Mouse (Mus musculus): ENCODE data around the gene Atp9a. TPM values are rescaled to one million over a fixed set of nuclear protein-coding genes. Genes with fewer than 3 reads are reported as not detected.

The Atp9a gene
- total RNA-seq, 2 experiments from 2014 or later: 390 to 450 TPM

DNA sequence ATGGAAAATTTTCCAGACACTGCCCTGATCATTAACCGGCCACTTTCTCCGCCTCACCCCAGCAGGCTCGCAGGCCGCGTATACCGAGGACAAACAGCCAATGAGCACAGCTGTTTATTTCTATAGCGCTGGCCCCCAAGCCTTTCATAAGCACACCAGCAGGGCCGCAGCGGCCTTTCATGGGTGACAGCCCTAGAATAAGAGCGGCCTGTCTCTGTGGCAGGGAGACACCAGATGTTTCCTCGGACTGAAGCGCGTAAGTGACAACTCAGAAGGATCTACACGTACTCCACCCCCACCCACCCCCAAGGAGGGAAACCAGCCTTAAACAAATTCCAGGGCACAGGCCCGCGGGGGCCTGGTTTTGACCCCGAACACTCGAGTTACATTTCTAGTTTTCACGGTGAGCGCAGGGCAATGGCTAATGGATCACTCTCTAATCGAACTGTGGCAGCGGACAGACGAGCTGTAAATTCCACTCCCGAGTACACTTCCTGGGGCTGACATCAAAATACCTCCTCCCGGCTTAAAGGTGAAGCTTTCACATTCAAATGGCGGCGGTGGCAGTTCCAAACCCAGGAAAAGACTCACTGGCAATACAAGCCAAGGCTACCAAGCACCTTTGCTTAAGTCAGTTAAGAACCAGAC lies 47.7 kb downstream of the Atp9a start:
- intact Hi-C loops (cut with DNase I): loop anchor here (5.0 kb wide), 1 partner anchor 48 kb away; the partner anchor contains the start of gene Atp9a
- no peak for DNase-seq (ENCODE audit: low spot score in 2 of 2)

DNA sequence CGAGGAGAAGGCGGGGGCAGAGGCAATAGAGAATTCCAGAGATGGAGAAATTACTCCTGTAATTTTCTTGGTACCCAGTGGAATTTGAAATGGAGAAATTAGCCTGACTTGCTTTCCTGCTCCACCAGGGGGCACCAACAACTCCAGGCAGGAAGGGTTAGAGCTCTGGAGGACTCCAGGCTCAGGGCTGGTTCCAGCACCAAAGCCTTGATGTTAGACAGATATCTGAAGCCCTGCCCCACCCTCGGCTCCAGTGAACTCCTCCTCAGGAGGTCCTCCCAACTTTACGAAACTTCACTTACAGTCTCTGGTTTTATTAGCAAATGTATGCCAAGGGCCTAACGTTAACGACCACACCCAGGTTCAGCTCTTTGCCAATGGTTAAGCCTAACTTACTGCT lies 50.4 kb downstream of the Atp9a start:
- peak; percentile 56 to 61 for DNase-seq (ENCODE audit: low spot score in 2 of 2)
- intact Hi-C loops (cut with DNase I): loop anchor here (5.0 kb wide), 1 partner anchor 51 kb away; the partner anchor contains the start of gene Atp9a

DNA sequence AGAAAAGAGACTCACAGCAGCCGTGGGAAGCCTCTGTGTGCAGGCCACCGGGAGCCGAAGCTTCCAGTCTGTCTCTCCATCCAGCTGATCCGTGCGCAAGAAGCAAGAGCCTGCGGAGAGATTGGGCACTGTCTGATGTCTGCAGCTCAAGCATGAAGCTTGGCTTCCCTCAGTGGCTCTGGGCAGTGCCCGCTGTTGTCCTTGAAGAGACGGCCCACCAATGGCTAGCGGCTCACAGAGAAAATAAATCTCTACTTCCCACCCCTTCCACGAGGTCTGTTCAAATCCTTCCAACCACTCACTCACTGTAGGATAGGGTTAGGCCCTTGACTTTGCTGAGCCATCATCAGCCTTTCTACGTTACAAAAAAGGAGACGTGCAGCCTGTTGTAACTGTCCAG lies 54.9 kb downstream of the Atp9a start:
- intact Hi-C loops (cut with DNase I): no loop called here
- no peak for DNase-seq (ENCODE audit: low spot score in 2 of 2)

DNA sequence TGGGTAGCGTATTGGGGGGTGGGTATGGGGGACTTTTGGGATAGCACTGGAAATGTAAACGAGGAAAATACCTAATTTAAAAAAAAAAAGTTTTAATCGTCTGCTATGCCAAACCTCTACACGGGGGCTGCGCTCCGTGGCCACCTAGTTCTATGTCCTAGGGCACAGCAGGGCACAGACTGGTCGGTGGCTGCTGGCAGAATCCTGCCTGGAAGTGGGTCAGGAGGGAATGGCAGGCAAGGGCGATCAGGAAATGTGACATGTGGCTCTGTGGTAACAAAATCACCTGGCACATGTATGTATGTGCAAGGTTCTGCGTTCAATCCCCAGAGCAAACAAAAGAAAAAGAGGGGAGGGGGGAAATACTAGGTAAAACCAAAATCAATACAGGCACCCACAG lies 56.3 kb downstream of the Atp9a start:
- DNase-seq (ENCODE audit: low spot score in 2 of 2): no peak
- intact Hi-C loops (cut with DNase I): no loop called here

DNA sequence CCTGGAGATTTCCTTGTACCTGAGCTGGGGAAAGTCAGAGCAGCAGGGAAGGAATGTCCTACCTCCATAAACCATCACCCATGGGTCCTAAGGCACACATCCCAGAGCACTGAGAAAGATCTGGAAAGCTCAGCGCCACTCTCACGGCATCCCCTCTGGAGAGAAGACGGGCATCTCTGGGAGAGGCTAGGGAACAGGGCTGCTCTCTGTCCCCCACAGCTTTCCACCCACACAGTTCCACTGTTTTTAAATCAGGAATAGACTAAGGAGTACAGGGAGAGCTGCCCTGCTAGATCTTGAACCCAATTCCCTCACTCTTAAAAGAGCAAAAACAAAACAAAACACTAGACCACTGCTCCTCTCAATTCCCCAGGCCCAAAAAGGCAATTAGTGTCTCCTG lies 57.5 kb downstream of the Atp9a start:
- intact Hi-C loops (cut with DNase I): no loop called here
- DNase-seq (ENCODE audit: low spot score in 2 of 2): no peak

DNA sequence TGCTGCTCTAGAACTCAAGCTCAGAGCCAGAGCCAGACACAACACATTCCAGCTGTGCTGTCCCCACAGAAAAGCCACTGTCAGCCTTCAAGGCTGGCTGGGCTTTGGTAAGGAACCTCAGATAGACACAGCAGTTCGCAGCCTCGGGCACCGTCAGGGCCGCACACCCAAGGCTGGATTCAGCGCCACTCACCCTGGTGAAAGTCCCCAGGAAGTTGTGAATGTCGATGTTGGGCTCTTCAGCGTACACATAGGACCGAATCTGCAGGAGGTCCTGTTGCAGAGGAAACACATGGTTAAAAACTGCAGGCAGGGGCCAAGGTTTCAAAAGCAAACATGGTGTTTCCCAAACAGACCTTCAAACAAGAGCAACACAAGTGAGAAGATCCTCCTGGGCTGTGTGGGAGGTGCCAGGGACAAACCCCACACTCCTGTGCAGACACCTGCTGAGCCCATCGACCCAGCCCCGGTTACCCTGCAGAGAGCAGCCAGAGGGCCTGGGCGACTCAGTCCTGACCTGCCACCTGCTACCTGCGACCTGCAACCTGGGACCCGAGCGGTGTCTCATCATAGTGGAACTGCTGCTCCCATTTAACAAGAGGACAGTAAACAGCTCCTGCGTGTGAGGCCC lies 58.6 kb downstream of the Atp9a start:
- no peak for DNase-seq (ENCODE audit: low spot score in 2 of 2)

DNA sequence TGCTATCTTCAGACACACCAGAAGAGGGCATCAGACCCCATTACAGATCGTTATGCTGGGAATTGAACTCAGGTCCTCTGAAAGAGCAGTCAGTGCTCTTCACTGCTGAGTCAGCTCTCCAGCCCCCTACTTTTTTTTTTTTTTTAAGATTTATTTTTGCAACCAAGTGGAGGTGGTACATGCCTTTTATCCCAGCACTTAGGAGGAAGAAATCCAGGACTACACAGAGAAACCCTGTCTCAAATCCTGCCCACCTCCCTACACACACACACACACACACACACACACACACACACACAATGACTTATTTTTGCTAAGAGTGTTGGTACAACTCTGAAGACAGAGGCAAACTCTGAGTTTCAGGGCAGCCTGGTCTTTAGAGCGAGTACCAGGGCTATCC lies 59.5 kb downstream of the Atp9a start:
- DNase-seq (ENCODE audit: low spot score in 2 of 2): no peak
- intact Hi-C loops (cut with DNase I): no loop called here

More for the DNA sequence above, 58.6 kb downstream of the Atp9a start:
- intact Hi-C loops (cut with DNase I): no loop called here

DNA sequence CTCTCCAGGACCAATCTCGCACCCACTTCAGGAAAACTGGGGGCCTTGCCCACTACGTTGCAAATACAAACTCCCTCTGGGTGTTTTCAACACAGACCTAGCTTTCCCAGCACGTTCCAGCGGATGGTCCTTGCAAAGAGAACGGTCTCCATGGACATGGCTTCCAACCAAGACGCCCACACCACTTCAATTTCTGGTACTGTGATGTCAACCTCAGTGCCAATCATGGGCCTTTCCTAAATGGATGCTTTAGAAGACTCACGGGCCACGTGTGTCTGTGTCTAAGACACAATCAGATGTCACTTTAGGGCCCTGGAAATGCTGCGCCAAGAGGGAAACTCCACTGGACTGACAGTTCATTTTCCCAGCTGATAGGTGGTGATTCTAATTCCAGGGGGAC lies 60.7 kb downstream of the Atp9a start:
- intact Hi-C loops (cut with DNase I): no loop called here
- no peak for DNase-seq (ENCODE audit: low spot score in 2 of 2)

DNA sequence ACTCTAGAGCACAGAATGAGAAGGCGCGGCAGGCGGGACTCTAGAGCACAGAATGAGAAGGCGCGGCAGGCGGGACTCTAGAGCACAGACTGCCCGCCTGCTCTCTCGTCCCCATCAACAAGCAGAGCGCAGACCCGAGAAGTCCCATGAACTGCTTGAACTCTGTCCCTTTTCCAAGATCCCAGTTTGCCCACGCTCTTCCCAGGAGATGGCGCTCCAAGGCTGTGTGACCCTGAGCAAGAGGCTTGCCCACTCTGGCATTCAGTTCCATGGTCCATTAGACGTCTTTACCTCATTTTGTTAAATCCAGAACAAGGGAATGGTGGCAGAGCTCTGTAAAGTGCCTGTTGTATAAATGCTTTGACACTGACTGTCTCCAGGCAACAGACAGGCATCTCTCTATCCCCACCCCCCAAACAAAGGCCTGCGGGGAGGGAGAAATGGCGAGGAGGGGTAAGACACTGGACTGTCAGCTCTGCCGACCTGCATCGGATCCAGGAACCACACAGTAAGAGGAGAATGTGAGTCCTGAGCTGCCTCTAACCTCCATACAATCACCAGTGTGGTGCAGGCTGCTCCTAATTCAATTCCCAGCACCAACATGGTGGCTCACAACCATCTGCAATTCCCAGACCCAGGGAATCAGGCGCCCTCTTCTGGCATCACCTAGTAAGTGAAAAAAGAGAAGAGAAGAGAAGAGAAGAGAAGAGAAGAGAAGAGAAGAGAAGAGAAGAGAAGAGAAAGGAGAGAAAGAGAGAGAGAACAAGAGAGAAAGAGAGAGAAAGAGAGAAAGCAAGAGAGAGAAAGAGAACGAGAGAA lies 62.6 kb downstream of the Atp9a start:
- intact Hi-C loops (cut with DNase I): no loop called here
- DNase-seq (ENCODE audit: low spot score in 2 of 2): no peak

DNA sequence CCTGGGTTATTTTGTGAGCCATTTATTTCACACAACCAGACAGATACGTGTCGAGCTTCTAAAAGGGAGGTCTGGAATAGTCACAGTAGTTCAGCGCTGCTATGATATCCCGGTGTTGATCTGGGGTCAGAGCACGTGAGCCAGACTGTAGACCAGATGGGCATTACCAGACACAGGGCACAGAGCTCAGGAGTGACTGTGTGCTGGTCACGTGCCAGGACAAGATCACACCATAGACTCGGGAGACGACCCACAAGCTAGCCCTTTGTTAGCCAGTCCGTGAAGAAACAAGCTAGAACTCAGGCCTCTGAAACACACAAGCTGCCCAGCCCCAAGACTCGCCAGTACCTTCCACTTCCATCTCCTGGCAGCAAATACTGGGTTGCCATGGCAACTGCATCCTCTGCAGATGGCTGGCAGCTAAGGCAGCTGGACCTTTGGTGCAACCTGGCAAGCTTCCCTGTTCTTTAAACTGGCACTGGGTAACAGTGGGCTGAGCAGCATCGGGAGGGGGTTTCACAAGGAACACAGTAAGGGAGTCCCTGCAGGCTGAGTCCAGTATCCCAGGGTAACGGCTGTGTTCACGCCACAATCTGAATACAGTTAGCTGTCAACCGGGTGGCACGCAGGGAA lies 63.4 kb downstream of the Atp9a start:
- peak; percentile 70 to 77 for DNase-seq (ENCODE audit: low spot score in 2 of 2)
- intact Hi-C loops (cut with DNase I): no loop called here

DNA sequence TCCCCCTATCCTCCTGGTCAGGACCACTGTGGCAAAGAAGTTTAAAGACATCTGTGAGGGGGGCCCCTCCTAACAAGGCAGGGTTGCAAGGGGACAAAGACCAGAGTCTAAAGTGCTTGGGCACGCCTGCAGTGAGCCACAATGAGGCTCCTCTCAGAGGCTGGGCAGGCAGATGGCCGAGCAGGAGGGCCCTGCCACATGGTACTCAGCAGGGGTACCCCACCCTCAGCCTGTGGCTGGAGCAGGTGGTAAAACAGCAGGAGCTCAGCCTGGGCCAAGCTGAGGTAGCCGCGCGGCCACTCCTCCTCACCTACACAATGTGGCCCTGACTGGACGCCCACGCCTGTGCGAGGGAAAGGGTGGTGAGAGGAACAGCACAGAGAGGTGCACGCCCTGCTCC lies 64.6 kb downstream of the Atp9a start:
- intact Hi-C loops (cut with DNase I): no loop called here
- DNase-seq (ENCODE audit: low spot score in 2 of 2): no peak

DNA sequence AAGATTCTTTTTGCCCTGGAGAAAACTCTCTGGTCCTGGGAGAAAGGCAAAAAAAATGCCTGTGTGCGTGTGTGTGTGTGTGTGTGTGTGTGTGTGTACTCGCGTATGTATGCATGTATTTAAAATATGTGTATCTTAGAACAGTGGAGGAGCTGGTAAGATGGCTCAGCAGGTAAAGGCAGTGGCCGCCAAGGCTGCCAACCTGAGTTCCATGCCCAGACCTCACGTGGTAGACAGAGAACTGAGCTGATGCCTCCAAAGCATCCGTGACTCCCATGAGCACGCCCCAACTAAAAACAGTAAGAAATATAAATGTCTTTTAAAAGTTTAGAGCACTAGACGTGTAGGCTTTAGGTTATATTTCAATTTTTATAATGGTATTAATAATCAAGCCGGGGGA lies 70.5 kb downstream of the Atp9a start:
- intact Hi-C loops (cut with DNase I): no loop called here
- DNase-seq (ENCODE audit: low spot score in 2 of 2): no peak

DNA sequence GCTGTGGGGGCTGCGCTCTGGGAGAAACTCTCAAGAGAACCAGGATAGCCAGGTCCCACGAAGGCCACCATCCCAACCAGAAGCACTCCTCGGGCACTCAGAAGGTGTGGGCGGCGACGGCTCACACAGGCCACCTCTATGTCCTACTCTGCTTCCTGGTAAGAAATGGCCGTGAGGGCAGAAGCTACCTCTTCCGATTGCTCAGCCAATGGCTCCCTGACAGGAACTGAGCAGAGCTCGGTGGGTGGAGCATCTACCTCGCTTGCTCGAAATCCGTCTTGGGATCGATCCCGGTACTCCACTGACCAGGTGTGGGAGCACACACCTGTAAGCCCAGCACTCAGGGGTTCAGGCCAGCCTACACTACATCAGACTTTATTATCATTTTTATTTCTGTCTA lies 72.0 kb downstream of the Atp9a start:
- no peak for DNase-seq (ENCODE audit: low spot score in 2 of 2)
- intact Hi-C loops (cut with DNase I): no loop called here

DNA sequence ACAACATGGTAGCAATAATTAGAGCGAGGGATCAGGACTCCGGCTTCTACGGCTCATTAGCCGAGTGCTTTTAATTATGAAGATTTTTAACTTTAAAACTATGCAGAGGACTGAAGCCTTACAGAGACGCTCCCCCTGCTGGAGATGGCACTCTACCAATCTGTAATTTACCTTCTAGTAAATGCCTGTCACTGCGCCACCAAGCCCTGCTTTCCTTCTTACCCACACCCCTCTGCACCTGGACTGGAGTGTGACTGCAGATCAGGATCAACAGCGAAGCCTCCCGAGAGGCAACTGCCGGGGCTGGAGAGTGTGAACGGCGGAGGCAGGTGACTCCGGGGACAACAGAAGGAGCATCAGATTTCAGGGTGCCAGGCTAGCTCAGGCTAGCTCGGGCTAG lies 72.4 kb downstream of the Atp9a start:
- no peak for DNase-seq (ENCODE audit: low spot score in 2 of 2)
- intact Hi-C loops (cut with DNase I): no loop called here

DNA sequence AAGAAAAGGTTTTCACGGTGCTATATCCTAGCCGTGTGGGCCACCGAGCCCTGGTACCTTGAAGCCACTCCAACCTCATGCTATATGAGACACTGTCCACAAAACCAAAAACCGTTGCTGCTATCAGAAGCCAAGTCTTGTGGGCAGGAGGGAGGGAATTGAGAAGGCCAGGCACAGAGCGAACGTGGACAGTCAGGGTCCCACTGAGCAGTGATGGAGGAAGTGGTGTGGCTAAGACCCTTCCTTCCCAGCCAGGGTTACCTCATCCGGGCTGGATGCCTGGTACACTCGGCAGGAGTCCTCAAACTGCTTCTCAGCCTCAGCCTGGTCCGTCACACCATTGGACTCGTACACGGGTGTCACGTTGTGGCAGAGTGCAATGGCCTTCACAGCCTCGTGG lies 74.5 kb downstream of the Atp9a start:
- no peak for DNase-seq (ENCODE audit: low spot score in 2 of 2)
- intact Hi-C loops (cut with DNase I): no loop called here

DNA sequence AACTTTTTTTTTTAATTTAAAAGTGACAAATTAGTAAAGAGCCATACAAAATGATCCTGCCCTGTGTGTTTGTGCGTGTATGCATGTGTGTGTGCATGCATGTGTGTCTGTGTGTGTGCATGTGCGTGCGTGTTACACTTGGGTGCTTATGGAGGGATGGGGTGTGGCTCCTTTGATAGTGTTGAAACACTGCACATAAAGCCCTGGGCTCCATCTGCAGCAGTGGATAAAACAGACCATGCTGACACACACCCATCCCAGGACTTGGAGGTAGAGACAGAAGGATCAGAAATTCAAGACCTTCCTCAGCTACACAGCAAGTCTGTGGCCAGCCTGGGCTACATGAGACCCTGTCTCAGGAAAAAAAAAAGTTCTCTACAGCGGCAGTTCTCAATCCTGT lies 76.5 kb downstream of the Atp9a start:
- no peak for DNase-seq (ENCODE audit: low spot score in 2 of 2)
- intact Hi-C loops (cut with DNase I): no loop called here

DNA sequence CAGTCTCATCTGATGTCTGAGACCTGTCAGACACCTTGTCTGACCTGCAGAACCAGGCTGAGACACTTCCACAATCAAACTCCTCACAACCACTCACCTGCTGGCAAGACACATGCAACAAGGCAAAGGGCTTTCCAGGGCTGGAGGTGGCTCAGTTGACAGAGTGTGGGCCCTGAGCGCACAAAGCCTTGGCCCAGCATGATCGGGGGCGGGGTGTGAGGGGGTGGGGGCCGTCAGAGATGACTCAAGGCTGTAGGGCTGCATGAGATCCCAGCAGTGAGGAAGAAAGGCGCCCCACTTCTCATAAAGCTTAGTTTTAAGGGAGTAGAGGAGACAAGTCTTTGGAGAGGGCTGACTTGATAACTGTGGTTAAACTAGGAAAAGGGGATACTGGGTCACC lies 78.5 kb downstream of the Atp9a start:
- intact Hi-C loops (cut with DNase I): no loop called here
- DNase-seq (ENCODE audit: low spot score in 2 of 2): no peak

DNA sequence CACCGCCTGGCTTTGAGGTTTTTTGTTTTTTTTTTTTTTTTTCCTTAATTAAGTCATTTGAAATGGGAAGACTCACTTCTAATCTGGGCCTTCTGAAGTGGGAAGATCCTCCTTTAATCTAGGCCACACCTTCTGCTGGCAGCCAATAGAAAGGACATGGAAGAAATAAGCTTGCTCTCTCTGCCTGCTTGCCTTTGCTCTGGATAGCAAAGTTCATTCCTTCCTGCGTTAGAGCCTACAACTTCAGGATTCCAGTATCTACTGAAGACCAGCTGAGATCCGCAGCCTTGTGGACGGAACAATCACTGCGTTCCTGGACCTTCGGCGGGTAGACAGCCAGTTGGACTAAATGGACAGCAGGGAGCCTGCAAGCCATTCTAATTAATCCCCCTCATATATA lies 79.0 kb downstream of the Atp9a start:
- DNase-seq (ENCODE audit: low spot score in 2 of 2): no peak
- intact Hi-C loops (cut with DNase I): no loop called here

DNA sequence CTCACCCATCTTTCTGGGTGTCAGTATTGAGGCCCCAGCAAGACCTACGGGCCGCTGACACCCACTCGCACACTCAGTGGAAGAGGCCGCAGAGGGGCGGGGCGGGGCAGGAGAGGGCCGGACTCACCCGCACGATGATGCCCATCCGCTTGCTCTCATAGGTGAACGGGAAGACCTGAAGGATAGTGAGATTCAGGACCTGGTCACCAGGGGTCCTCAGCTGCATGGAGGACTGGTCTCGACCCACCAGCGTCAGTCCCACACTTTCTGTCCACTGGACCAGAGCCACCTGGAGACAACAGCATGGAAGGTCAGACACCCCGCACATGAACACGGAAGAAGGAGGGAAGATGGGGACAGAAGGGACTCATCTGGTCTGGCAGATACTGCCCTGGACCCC lies 80.4 kb downstream of the Atp9a start:
- intact Hi-C loops (cut with DNase I): no loop called here
- no peak for DNase-seq (ENCODE audit: low spot score in 2 of 2)

DNA sequence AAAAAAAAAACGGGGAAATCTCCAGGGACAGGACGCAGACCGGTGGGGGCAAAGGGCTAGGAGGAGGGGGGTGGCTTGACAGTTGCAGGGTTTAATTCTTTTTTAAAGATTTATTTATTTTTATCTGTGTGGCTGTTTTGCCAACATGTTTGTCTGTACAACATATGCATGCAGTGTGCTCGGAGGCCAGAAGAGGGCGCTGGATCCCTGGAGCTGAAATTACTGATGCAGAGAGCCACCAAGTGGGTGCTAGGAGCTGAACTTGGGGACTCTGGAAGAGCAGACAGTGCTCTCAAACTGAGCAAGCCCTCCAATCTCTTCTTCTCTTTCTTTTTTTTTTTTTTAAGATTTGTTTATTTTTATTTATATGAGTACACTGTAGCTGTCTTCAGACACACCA lies 81.9 kb downstream of the Atp9a start:
- intact Hi-C loops (cut with DNase I): no loop called here
- DNase-seq (ENCODE audit: low spot score in 2 of 2): no peak
